Mouse (Mus musculus): Measurements from ENCODE around the gene Tmem123. TPM values are rescaled to one million over a fixed set of nuclear protein-coding genes. Genes with fewer than 3 reads are reported as not detected.

Gene Tmem123
- total and polyA plus RNA-seq, 2 experiments from 2014 or later, result 10.1 to 19.8 TPM

DNA sequence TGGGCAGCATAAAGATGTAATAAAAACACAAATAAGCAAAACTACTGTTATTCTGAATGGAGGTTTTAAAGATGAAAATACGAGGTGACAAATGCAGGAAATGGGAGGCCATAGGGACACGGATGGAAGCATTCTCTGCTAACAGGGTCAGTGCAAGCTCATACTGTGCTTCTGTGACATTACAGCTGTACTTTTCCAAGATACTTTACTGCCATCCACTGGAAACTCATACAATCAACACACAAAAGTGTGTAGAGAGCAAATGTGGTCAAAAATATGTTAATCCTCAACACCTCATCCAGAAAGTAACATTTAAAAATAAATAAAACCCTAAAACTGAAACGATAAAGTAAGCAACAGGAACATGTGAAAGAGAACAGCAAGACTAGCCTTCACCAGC is 58.9 kb downstream of the Tmem123 start:
- Histone ChIP-seq H3K4me3 (ENCODE audit: low read depth, low read length) (no peak overlapping the region), H3K27me3 (ENCODE audit: insufficient read depth, low read length) (no peaks in the 10 kb centered on the region), H3K36me3 (ENCODE audit: insufficient read depth, low read length) (peaks cover 20% of the 10 kb centered on the region), H3K4me2 (ENCODE audit: low read depth, low read length, poor library complexity, severe bottlenecking) (no peak overlapping the region), H3K27ac (ENCODE audit: low read depth, low read length) (no peak overlapping the region), H3K4me1 (ENCODE audit: insufficient read depth, low read length) (no peaks in the 10 kb centered on the region), H3K9ac (replicated peaks; ENCODE audit: low read length, poor library complexity, severe bottlenecking) (no peak overlapping the region), H3K9me3 (ENCODE audit: low read length) (no peaks in the 10 kb centered on the region)
- peak; percentile 10 for DNase-seq (ENCODE audit: low spot score)
- whole genome bisulfite sequencing, result 82% methylated on average over 3 of the region's 3 CpGs
- no peak for ATAC-seq (ENCODE audit: low FRiP score)
- peak; percentile 53 for TF ChIP-seq CTCF (IDR thresholded peaks at IDR 0.05)

DNA sequence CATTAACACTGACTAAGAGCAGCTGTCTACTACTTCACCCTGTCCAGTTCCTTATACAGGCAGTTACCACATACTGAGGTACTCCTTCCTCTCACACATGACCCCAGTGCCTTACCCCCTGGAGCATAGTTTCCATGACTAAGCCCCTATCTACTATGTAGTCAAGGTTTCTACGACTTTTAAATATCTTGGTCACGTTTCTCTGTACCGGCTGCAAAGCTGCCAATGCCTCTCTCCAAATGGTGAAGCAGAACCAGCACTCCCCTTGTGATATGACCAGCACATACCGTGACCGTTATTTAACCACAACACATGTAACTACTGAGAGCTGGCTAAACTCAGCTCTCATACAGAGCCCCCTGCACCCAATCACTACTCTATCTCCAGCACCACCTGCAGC is 61.1 kb downstream of the Tmem123 start:
- DNase-seq (ENCODE audit: low spot score) (no peak), ATAC-seq (ENCODE audit: low FRiP score) (no peak)
- Histone ChIP-seq H3K9ac (replicated peaks; ENCODE audit: low read length, poor library complexity, severe bottlenecking) (no peak overlapping the region), H3K27ac (ENCODE audit: low read depth, low read length) (no peak overlapping the region), H3K9me3 (ENCODE audit: low read length) (no peaks in the 10 kb centered on the region), H3K4me1 (ENCODE audit: insufficient read depth, low read length) (no peaks in the 10 kb centered on the region), H3K27me3 (ENCODE audit: insufficient read depth, low read length) (no peaks in the 10 kb centered on the region), H3K36me3 (ENCODE audit: insufficient read depth, low read length) (peaks cover 10% of the 10 kb centered on the region), H3K4me2 (ENCODE audit: low read depth, low read length, poor library complexity, severe bottlenecking) (no peak overlapping the region), H3K4me3 (ENCODE audit: low read depth, low read length) (no peak overlapping the region)
- 95% methylated on average over 5 of the region's 5 CpGs for WGBS
- TF ChIP-seq CTCF (IDR thresholded peaks at IDR 0.05), result no peak

DNA sequence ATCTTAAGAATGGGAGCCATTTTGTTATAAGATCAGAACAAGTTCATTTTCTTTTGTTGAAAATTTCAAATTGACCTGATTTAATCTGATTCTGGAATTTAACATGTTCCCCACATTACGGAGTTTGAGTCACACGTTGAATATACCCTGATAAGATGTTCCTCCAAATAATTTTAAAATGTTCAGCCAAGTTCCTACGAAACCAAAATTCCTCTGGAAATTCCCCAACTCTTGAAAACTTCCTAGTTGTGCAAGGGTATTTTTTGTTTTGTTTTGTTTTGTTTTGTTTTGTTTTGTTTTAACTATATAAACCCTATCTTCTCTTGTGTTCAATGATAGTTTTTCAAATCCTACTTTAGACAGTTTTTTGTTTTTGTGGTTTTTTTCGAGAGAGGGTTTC is 64.9 kb downstream of the Tmem123 start:
- 93% methylated on average over 4 of the region's 4 CpGs for WGBS
- no peak for DNase-seq (ENCODE audit: low spot score)

GRCm38 (mm10) chr9:7829531-7830528 is 66.0 kb downstream of the Tmem123 start:
- no peak for DNase-seq (ENCODE audit: low spot score)
- no peak overlapping the region for H3K27ac ChIP-seq (ENCODE audit: low read depth, low read length)
- H3K36me3 ChIP-seq (ENCODE audit: insufficient read depth, low read length), result no peaks in the 10 kb centered on the region
- H3K4me3 ChIP-seq (ENCODE audit: low read depth, low read length), result no peak overlapping the region
- no peak for ATAC-seq (ENCODE audit: low FRiP score)
- no peak overlapping the region for H3K9ac ChIP-seq (replicated peaks; ENCODE audit: low read length, poor library complexity, severe bottlenecking)
- no peaks in the 10 kb centered on the region for H3K4me1 ChIP-seq (ENCODE audit: insufficient read depth, low read length)
- TF ChIP-seq CTCF (IDR thresholded peaks at IDR 0.05), result no peak
- no peaks in the 10 kb centered on the region for H3K27me3 ChIP-seq (ENCODE audit: insufficient read depth, low read length)
- H3K4me2 ChIP-seq (ENCODE audit: low read depth, low read length, poor library complexity, severe bottlenecking), result no peak overlapping the region
- no peaks in the 10 kb centered on the region for H3K9me3 ChIP-seq (ENCODE audit: low read length)
- WGBS, result 78% methylated on average over 9 of the region's 9 CpGs

More for the DNA sequence above, 64.9 kb downstream of the Tmem123 start:
- H3K4me1 ChIP-seq (ENCODE audit: insufficient read depth, low read length), result no peaks in the 10 kb centered on the region
- H3K9ac ChIP-seq (replicated peaks; ENCODE audit: low read length, poor library complexity, severe bottlenecking), result no peak overlapping the region
- H3K27me3 ChIP-seq (ENCODE audit: insufficient read depth, low read length), result no peaks in the 10 kb centered on the region
- no peak for ATAC-seq (ENCODE audit: low FRiP score)
- no peaks in the 10 kb centered on the region for H3K36me3 ChIP-seq (ENCODE audit: insufficient read depth, low read length)
- H3K4me2 ChIP-seq (ENCODE audit: low read depth, low read length, poor library complexity, severe bottlenecking), result no peak overlapping the region
- H3K9me3 ChIP-seq (ENCODE audit: low read length), result no peaks in the 10 kb centered on the region
- no peak overlapping the region for H3K4me3 ChIP-seq (ENCODE audit: low read depth, low read length)
- TF ChIP-seq CTCF (IDR thresholded peaks at IDR 0.05), result no peak
- no peak overlapping the region for H3K27ac ChIP-seq (ENCODE audit: low read depth, low read length)

DNA sequence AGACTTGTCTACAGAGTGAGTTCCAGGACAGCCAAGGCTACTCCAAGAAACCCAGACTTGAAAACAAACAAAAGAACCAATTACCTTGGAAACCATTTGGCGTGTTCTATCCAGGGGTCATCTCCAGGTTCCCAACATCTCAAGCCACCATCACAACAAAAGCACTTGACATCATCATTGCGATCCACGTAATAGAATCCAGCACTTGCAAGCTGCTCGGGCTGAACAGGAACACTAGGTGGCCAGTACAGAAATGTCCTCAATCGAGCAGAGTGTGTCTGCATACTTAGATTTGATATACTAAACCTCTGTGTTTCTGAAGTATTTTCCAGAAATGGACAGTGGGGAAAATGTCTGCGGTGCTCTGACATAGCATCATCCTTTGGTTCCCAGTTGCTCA is 69.6 kb downstream of the Tmem123 start:
- Histone ChIP-seq H3K4me2 (ENCODE audit: low read depth, low read length, poor library complexity, severe bottlenecking) (no peak overlapping the region), H3K27ac (ENCODE audit: low read depth, low read length) (no peak overlapping the region), H3K36me3 (ENCODE audit: insufficient read depth, low read length) (no peaks in the 10 kb centered on the region), H3K4me1 (ENCODE audit: insufficient read depth, low read length) (0 out of 2 replicates have a peak, but pooled peaks cover 2% of the 10 kb centered on the region), H3K9me3 (ENCODE audit: low read length) (no peaks in the 10 kb centered on the region), H3K4me3 (ENCODE audit: low read depth, low read length) (no peak overlapping the region), H3K27me3 (ENCODE audit: insufficient read depth, low read length) (no peaks in the 10 kb centered on the region), H3K9ac (replicated peaks; ENCODE audit: low read length, poor library complexity, severe bottlenecking) (no peak overlapping the region)
- ATAC-seq (ENCODE audit: low FRiP score), result no peak
- WGBS, result 88% methylated on average over 6 of the region's 6 CpGs
- DNase-seq (ENCODE audit: low spot score), result no peak
- TF ChIP-seq CTCF (IDR thresholded peaks at IDR 0.05), result no peak; the same call in 1 of the 2 replicates

GRCm38 (mm10) chr9:7835302-7835701 is 71.5 kb downstream of the Tmem123 start:
- H3K36me3 ChIP-seq (ENCODE audit: insufficient read depth, low read length), result no peaks in the 10 kb centered on the region
- ATAC-seq (ENCODE audit: low FRiP score) (no peak), DNase-seq (ENCODE audit: low spot score) (no peak)
- 0 out of 2 replicates have a peak, but pooled peaks cover 2% of the 10 kb centered on the region for H3K4me1 ChIP-seq (ENCODE audit: insufficient read depth, low read length)
- H3K4me3 ChIP-seq (ENCODE audit: low read depth, low read length), result no peak overlapping the region
- no peak for TF ChIP-seq CTCF (IDR thresholded peaks at IDR 0.05)
- no peak overlapping the region for H3K9ac ChIP-seq (replicated peaks; ENCODE audit: low read length, poor library complexity, severe bottlenecking)
- no peaks in the 10 kb centered on the region for H3K9me3 ChIP-seq (ENCODE audit: low read length)
- H3K4me2 ChIP-seq (ENCODE audit: low read depth, low read length, poor library complexity, severe bottlenecking), result no peak overlapping the region
- no peaks in the 10 kb centered on the region for H3K27me3 ChIP-seq (ENCODE audit: insufficient read depth, low read length)
- 88% methylated on average over 1 of the region's 1 CpGs for WGBS
- no peak overlapping the region for H3K27ac ChIP-seq (ENCODE audit: low read depth, low read length)
